Mouse (Mus musculus): ENCODE measurements around the gene Rbm47.

DNA sequence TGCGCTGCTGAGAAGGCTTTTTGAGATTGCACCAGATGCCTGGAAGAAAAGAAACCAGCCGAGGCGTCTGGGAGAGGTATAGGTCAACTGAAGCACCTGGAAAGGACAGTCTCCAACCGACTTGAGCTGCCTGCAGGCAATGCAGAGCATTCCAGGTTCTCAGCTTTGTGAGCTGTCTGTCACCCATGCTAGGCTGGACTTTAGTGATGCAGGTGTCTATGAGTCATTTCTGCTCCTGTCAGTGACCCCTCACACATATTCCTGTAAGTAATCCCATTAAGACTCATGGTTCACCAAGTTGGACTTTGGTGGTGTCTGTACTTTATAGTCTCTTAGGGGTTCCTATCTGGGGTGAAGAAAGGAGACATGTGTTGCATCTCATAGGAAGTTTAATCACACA is 31.4 kb downstream of the Rbm47 start:
- TF ChIP-seq POLR2A (IDR thresholded peaks at IDR 0.05; ENCODE audit: control insufficient read depth, low read depth, low read length) (no peak), CTCF (IDR thresholded peaks at IDR 0.05; ENCODE audit: control insufficient read depth, insufficient read depth, insufficient replicate concordance, low read depth, low read length) (no peak)
